Mouse (Mus musculus) B cell, adult 2 months (primary cell): ENCODE results near the gene Htr1a.

Experiments
- DNase-seq, 2 experiments: peaks; one replicate each; pipeline ENCODE4 v3.0.0; 2022

The Htr1a gene

GRCm38 (mm10) chr13:105443339-105443738 is at the start of gene Htr1a:
Gene Htr1a (plus strand): TSS chr13:105443639.
- no peak for DNase-seq

- no peak for DNase-seq
Observed at GRCm38 (mm10) chr13:105411535-105412326, 31.7 kb upstream of the Htr1a start.

GRCm38 (mm10) chr13:105412327-105412722 is 31.1 kb upstream of the Htr1a start:
- DNase-seq = no peak

- DNase-seq = no peak
Observed at GRCm38 (mm10) chr13:105433141-105433540, 10.3 kb upstream of the Htr1a start.

GRCm38 (mm10) chr13:105433630-105434029 is 9.8 kb upstream of the Htr1a start:
- DNase-seq = no peak

- DNase-seq = peak; percentile 13 to 17
Observed at GRCm38 (mm10) chr13:105442576-105442975, 863 bp upstream of the Htr1a start.

GRCm38 (mm10) chr13:105443871-105444237 is 415 bp downstream of the Htr1a start:
- no peak for DNase-seq

GRCm38 (mm10) chr13:105444238-105444894 is 927 bp downstream of the Htr1a start:
- DNase-seq = no peak

- DNase-seq = no peak
Observed at GRCm38 (mm10) chr13:105444895-105445281, 1.4 kb downstream of the Htr1a start.

- no peak for DNase-seq
Observed at GRCm38 (mm10) chr13:105446239-105446638, 2.8 kb downstream of the Htr1a start.

- DNase-seq = no peak
Observed at GRCm38 (mm10) chr13:105447695-105448094, 4.3 kb downstream of the Htr1a start.

- no peak for DNase-seq
Observed at GRCm38 (mm10) chr13:105451536-105451935, 8.1 kb downstream of the Htr1a start.
